Mouse (Mus musculus) intestine, embryonic 14.5 days (tissue): ENCODE measurements around the gene Atf5. TPM values are rescaled to one million over a fixed set of nuclear protein-coding genes. Genes with fewer than 3 reads are reported as not detected.

Experiments used
- ATAC-seq: fragments of 200-750 bp; cut with Nextera tagmentation; replicated peaks from 2 replicates; pipeline ENCODE4 v1.8.0; 2017; ENCODE audit warnings: low read depth, moderate number of reproducible peaks, moderate TSS enrichment, moderate library complexity; ENCODE audit not compliant: low FRiP score, low TSS enrichment
- DNase-seq: peaks from one replicate; pipeline ENCODE4 v3.0.0-alpha.2; 2018; ENCODE audit warnings: low spot score
- H3K27ac ChIP-seq: fragments of 300-500 bp; sonication (generic); 2 replicates; pipeline ENCODE4 v1.5.1; 2014; ENCODE audit warnings: low read depth, mild to moderate bottlenecking, control low read depth
- H3K27me3 ChIP-seq: fragments of 300-500 bp; sonication (generic); replicated peaks from 2 replicates; pipeline ENCODE4 v1.6.1; 2014; ENCODE audit warnings: low read length, control low read depth; ENCODE audit not compliant: control insufficient read depth, insufficient read depth
- H3K36me3 ChIP-seq: fragments of 300-500 bp; sonication (generic); 2 replicates; pipeline ENCODE4 v1.6.1; 2014; ENCODE audit warnings: low read length, control low read depth; ENCODE audit not compliant: control insufficient read depth, insufficient read depth
- H3K4me1 ChIP-seq: fragments of 300-500 bp; sonication (generic); replicated peaks from 2 replicates; pipeline ENCODE4 v1.6.1; 2014; ENCODE audit warnings: low read length, control low read depth, mixed read lengths; ENCODE audit not compliant: control insufficient read depth, insufficient read depth
- H3K4me2 ChIP-seq: fragments of 300-500 bp; sonication (generic); 2 replicates; pipeline ENCODE4 v1.6.1; 2014; ENCODE audit warnings: low read length
- H3K4me3 ChIP-seq: fragments of 300-500 bp; sonication (generic); 2 replicates; pipeline ENCODE4 v1.5.1; 2014; ENCODE audit warnings: low read depth, low read length, control low read depth, mixed read lengths
- H3K9ac ChIP-seq: fragments of 300-500 bp; sonication (generic); 2 replicates; pipeline ENCODE4 v1.6.1; 2014; ENCODE audit warnings: mild to moderate bottlenecking, low read length
- H3K9me3 ChIP-seq: fragments of 300-500 bp; sonication (generic); 2 replicates; pipeline ENCODE4 v1.6.1; 2016; ENCODE audit warnings: low read length, control low read depth; ENCODE audit not compliant: control insufficient read depth
- WGBS: fragments of 180-500 bp; shearing (Covaris S2); extraction: QIAGEN DNeasy Blood & Tissue Kit; methylation state at CpG from one replicate; pipeline ENCODE4 v1.1.7; 2014; 5-methylcytosine and 5-hydroxymethylcytosine counted together
- polyA plus RNA-seq: library from polyadenylated mRNA; unstranded; fragments of >200 nt; fragmentation: Nextera tagmentation; extraction: Ambion mirVana; gene quantifications from 2 replicates; pipeline ENCODE4 v1.2.1, GENCODE M21; 2014

Atf5 gene
- polyA plus RNA-seq, 1 experiment from 2014 or later, result 3.0 TPM

DNA sequence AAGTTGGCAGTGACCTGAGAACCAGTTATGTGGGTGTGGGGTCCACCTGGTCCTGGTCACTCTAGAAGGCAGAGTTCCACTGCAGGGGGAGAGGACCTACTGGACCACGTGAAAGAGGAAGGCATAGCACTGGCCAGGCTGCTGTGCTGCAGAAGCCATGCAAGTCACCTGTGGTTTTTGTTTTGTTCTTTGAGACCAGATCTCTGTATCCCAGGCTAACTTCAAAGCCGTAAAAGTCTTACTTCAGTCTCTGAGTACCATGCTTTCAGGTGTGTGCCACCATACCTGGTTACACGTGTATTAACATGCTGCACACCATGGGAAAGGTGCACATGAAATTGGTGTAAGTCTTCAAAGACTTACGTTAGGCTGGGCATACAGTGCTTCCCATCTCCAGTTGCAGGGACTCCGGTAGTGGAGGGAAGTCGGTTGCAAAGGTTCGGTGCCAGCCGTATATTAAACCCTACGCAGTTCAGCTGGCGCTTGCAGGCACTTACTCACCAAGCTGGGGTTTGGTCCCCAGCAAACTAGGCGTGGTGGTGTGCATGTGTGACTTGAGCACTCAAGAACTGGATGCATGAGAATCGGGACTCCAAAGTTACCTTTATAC lies 35.3 kb upstream of the Atf5 start:
- H3K27ac ChIP-seq, result no peak overlapping the region
- no peaks in the 10 kb centered on the region for H3K27me3 ChIP-seq
- DNase-seq, result no peak
- no peak overlapping the region for H3K9ac ChIP-seq
- peaks cover 39% of the 10 kb centered on the region for H3K4me1 ChIP-seq
- no peaks in the 10 kb centered on the region for H3K9me3 ChIP-seq
- 91% methylated on average over 12 of the region's 12 CpGs for WGBS
- H3K4me2 ChIP-seq, result no peak overlapping the region
- no peak overlapping the region for H3K4me3 ChIP-seq
- no peak for ATAC-seq
- H3K36me3 ChIP-seq, result peaks cover 17% of the 10 kb centered on the region

DNA sequence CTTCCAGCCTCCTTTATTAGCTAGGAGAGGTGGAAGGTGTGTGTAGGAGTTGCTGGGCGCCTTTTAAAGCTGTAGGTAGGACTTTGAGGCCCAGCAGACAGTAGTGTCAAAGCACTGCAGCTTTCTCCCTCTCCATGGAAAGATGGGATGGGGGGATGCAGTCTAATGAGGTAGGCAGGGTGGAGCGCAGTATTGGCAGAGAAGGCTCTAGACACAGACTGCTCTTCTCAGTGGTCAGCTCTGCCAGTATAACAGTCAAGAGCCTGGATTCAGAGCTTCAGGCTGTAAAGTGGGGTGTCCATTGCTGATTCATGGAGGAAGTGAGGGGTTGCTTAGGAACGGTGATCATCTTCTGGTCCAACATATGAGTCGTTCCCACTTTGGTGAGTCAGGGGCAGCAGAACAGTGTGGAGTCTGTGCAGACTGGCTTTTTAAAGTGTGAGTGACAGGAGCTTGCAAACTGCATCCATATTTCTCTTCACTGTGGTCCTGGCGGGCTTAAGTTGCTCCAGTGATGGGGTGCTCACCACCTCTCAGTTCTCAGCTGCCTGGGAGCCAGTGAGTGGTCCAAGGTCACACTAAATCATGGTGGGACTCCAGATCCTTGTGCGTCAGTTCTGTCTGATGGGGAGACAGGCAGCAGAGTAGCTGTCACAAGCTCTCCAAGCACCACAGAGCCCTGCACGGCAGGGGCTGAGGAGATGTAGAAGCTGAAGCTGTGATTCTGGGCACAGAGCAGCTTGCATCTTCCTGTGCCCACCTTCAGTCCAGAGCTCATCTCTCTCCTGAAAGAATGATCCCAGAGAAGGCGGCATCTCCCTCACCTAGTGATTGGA lies 34.5 kb upstream of the Atf5 start:
- no peaks in the 10 kb centered on the region for H3K9me3 ChIP-seq

DNA sequence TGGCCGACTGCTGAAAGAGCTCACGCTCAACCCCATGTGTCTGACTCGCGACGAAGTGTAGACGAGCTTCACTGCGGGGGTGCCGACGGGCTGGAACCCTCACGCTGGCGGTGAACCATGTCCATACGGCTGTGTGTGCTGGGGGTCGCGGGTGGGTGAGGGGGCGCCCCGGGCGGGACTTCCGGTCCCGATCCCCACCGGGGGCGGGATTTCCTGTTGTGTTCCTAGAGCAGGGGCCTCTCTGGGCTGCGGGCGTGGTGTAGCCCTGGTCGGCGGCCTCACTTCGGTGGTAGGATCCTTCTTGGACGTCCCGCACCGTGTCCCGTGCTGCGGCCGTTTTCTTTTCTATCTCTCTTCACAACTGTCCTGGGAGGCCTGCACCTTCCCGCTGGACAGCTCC lies 33.7 kb upstream of the Atf5 start:
- Histone ChIP-seq H3K36me3 (peaks cover 33% of the 10 kb centered on the region), H3K27ac (peak overlapping the region; percentile 99), H3K4me2 (peak overlapping the region; percentile 80), H3K4me1 (peaks cover 34% of the 10 kb centered on the region), H3K27me3 (no peaks in the 10 kb centered on the region), H3K9me3 (no peaks in the 10 kb centered on the region), H3K9ac (peak overlapping the region; percentile 71), H3K4me3 (peak overlapping the region; percentile 68)
- ATAC-seq (peak; percentile 37), DNase-seq (peak; percentile 86)
- WGBS, result 0% methylated on average over 32 of the region's 33 CpGs

More for the DNA sequence above, 34.5 kb upstream of the Atf5 start:
- peaks cover 24% of the 10 kb centered on the region for H3K36me3 ChIP-seq
- 70% methylated on average over 8 of the region's 8 CpGs for WGBS
- H3K4me2 ChIP-seq, result peak overlapping the region; percentile 80
- peak overlapping the region; percentile 68 for H3K4me3 ChIP-seq
- H3K9ac ChIP-seq, result peak overlapping the region; percentile 71
- H3K27me3 ChIP-seq, result no peaks in the 10 kb centered on the region
- no peak for ATAC-seq
- peak overlapping the region; percentile 99 for H3K27ac ChIP-seq
- DNase-seq, result no peak
- peaks cover 34% of the 10 kb centered on the region for H3K4me1 ChIP-seq

DNA sequence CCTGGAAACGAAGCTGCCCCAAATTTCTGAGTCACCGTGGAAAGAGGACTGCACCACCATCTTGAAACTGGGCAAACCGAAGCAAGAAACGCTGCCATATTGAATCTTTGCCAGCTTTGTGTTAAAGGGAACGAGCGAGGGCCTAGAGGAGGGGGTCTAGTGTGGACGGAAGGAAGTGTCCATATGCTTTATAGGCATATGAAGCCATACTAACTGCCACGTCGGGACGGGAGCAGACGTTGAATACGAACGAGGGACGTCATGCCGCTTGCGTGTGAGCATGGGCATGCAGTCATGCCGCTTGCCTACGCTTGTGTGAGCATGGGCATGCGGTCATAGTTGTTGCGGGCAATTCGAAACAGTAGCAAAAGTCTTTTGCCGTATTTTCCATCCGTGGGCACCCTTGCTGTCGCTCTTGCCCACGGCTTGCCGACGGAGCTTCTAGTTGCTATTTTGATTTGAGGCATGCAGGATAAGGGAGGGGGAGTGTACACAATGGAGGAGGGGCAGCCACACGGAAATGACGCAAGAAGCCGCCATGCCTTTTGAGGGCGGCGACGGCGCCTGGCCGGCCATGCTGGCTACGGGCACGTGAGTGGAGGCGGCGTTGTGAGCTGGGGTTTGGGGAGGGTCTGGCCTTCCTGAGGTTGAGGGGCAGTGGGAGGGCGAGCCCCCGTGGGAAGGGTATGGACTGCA lies 33.1 kb upstream of the Atf5 start:
- Histone ChIP-seq H3K36me3 (peaks cover 38% of the 10 kb centered on the region), H3K27me3 (no peaks in the 10 kb centered on the region), H3K4me1 (peaks cover 34% of the 10 kb centered on the region), H3K4me3 (peak overlapping the region; percentile 68), H3K27ac (peak overlapping the region; percentile 99), H3K9ac (peak overlapping the region; percentile 71), H3K9me3 (no peaks in the 10 kb centered on the region), H3K4me2 (peak overlapping the region; percentile 80)
- under 1% methylated on average over 40 of the region's 41 CpGs for WGBS
- DNase-seq (peak; percentile 92), ATAC-seq (peak; percentile 61)

DNA sequence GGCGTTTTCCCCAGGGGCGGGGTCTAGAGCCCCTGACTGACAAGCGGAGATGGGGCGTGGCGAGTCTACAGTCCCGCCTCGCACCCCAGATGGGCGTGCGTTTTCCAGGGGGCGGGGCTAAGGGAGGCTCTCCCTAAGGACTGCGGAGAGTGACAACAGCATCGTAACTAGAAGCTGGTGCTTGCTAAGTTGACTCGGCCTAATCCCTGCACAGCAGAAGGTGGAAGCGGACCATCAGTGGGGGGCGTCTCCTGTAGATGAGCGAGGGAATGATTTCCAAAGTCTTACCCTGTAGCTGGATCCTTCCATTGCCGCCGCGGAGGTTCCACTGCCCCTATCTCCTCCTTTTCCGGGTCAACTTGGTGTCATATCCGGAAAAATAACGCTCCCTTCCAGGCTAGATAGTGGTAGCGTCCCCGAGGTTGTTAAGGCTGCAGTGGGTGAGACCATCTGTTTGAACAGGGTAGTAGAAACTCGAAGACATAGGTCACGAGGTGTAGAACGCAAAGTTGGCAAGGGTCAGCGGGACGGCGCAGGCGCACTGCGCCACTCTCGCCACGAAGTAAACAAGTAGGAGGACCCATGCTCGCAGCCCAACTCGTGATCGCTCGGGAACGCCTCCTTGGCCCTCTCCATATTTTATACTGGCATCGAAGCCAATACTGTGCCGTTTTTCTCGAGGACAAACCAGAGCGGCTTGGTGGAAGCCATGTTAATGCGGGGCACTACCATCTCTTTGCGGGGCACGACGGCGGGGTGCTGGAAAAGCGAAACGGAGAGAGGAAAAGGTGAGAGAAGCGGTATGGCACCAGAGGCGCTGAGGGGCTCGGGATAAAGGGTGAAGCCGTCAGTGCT lies 32.3 kb upstream of the Atf5 start, which contains the start of the genes Akt1s1 and Tbc1d17:
Gene Akt1s1 (plus strand): TSS at position 431 of the 855 bp plus-strand sequence.
Gene Tbc1d17 (minus strand): TSS at position 519 of the 855 bp plus-strand sequence.
- ATAC-seq, result peak; percentile 86
- Histone ChIP-seq H3K36me3 (peaks cover 46% of the 10 kb centered on the region), H3K27me3 (no peaks in the 10 kb centered on the region), H3K4me2 (peak within 1 kb of the TSS; percentile 80), H3K4me1 (peaks cover 29% of the 10 kb centered on the region), H3K9ac (peak within 1 kb of the TSS; percentile 71), H3K4me3 (peak within 1 kb of the TSS; percentile 68), H3K9me3 (no peaks in the 10 kb centered on the region), H3K27ac (peak within 1 kb of the TSS; percentile 99)
- WGBS, result under 1% methylated on average over 54 of the region's 54 CpGs
- DNase-seq, result peak; percentile 99

DNA sequence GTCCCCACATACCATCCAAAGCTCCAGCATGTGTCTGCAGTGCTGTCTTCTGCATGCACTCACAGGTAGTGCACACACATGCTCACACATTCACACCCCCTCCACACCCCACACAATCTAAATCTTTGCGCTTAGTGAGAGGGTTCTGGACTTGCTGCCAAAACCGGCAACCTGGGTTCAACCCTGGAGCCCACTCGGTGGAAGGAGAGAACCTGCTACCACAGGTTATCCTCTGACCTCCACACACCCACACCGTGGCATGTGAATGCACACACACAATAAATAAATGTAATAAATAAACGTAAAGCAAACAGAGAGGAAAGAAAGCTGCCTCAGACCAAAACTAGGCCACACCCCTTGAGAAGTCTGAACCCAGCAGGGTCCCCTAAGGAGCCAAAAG lies 31.3 kb upstream of the Atf5 start:
- no peak for ATAC-seq
- DNase-seq, result no peak
- Histone ChIP-seq H3K4me1 (peaks cover 21% of the 10 kb centered on the region), H3K27ac (0 out of 2 replicates have a peak overlapping the region, but pooled peaks have one; percentile 22), H3K27me3 (no peaks in the 10 kb centered on the region), H3K4me2 (peak overlapping the region; percentile 80), H3K4me3 (peak overlapping the region; percentile 68), H3K9me3 (no peaks in the 10 kb centered on the region), H3K36me3 (peaks cover 48% of the 10 kb centered on the region), H3K9ac (peak overlapping the region; percentile 71)
- 73% methylated on average over 5 of the region's 5 CpGs for WGBS

DNA sequence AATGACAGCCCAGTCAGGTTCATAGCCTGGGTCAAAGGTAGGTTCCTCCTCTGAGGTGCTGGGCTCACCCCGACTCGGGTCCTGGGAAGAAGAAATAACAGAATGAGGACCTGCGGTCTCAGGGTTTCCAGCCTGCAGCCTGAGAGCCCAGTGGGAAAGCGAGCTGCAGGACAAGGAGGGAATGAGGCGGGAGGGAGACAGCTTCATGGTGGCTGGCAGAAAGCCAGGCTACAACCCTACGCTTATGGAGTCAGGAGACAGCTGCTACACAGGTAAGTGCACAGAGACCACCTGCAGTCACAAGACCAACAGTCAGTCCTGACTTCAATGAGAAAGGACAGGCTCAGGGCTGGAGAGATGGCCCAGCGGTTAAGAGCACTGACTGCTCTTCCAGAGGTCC lies 30.3 kb upstream of the Atf5 start:
- 89% methylated on average over 7 of the region's 7 CpGs for WGBS
- peaks cover 51% of the 10 kb centered on the region for H3K36me3 ChIP-seq
- DNase-seq, result no peak
- no peak overlapping the region for H3K4me2 ChIP-seq
- H3K4me3 ChIP-seq, result no peak overlapping the region
- no peaks in the 10 kb centered on the region for H3K9me3 ChIP-seq
- peaks cover 21% of the 10 kb centered on the region for H3K4me1 ChIP-seq
- no peak overlapping the region for H3K9ac ChIP-seq
- H3K27ac ChIP-seq, result no peak overlapping the region
- no peak for ATAC-seq
- H3K27me3 ChIP-seq, result no peaks in the 10 kb centered on the region

DNA sequence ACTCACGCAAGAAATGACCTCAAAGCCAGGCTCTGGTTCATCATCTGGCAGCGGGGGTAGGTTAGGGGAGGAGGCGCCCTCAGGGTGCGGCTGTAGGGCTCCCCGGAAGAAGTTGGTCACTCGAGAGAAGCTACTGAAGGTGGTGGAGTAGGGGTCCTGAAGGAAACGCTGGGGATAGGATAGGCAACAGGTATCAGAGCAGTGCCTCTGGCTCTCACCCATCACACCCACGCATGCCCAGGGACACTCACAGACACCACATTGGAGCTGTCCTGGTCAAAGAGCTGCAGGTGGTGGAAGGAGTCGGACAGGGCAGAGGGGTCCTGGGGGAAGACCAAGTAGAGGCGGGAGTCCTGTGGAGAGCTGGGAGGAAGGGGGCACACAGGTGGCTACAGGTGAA lies 28.5 kb upstream of the Atf5 start:
- no peak overlapping the region for H3K9ac ChIP-seq
- no peak overlapping the region for H3K4me2 ChIP-seq
- H3K36me3 ChIP-seq, result peaks cover 63% of the 10 kb centered on the region
- ATAC-seq (no peak), DNase-seq (no peak)
- no peaks in the 10 kb centered on the region for H3K9me3 ChIP-seq
- peaks cover 6% of the 10 kb centered on the region for H3K27me3 ChIP-seq
- H3K27ac ChIP-seq, result no peak overlapping the region
- H3K4me1 ChIP-seq, result peaks cover 8% of the 10 kb centered on the region
- WGBS, result 94% methylated on average over 10 of the region's 10 CpGs
- H3K4me3 ChIP-seq, result no peak overlapping the region
